Mouse (Mus musculus) heart, adult 2 months (tissue): ENCODE data around the gene Gabarapl1. TPM values are rescaled to one million over a fixed set of nuclear protein-coding genes. Genes with fewer than 3 reads are reported as not detected.
"Not testable (repeated sequence)": the region's sequence is repeated elsewhere in the genome, so short reads cannot be mapped to it uniquely, and the experiment has no call there.

Experiments
- DNase-seq, 2 experiments: peaks; one replicate each; pipeline ENCODE4 v3.0.0; 2021
- H3K27ac ChIP-seq: fragments of 200-600 bp; 2 replicates; pipeline ENCODE4 v1.8.1; 2022
- H3K27me3 ChIP-seq: fragments of 200-500 bp; 2 replicates; pipeline ENCODE4 v1.6.1; 2012; ENCODE audit warnings: mild to moderate bottlenecking, low read length, inconsistent platforms, mixed read lengths; ENCODE audit not compliant: control insufficient read depth, insufficient read depth
- H3K36me3 ChIP-seq: fragments of 200-500 bp; 2 replicates; pipeline ENCODE4 v1.6.1; 2012; ENCODE audit warnings: low read length, inconsistent platforms; ENCODE audit not compliant: control insufficient read depth, insufficient read depth
- H3K4me1 ChIP-seq: fragments of 200-500 bp; 2 replicates; pipeline ENCODE4 v1.6.1; 2011; ENCODE audit warnings: low read length; ENCODE audit not compliant: control insufficient read depth, insufficient read depth
- H3K4me3 ChIP-seq: fragments of 200-600 bp; 2 replicates; pipeline ENCODE4 v1.8.1; 2022
- H3K79me2 ChIP-seq: fragments of 200-500 bp; replicated peaks from 2 replicates; pipeline ENCODE4 v1.6.1; 2012; ENCODE audit warnings: mild to moderate bottlenecking, inconsistent platforms, low read length, moderate library complexity, mixed read lengths; ENCODE audit not compliant: control insufficient read depth, insufficient read depth
- H3K9ac ChIP-seq: fragments of 200-500 bp; 2 replicates; pipeline ENCODE4 v1.6.1; 2012; ENCODE audit warnings: low read depth, mild to moderate bottlenecking, control low read depth, inconsistent platforms, low read length, mixed read lengths
- CTCF ChIP-seq: fragments of 200-600 bp; IDR thresholded peaks from 2 replicates; pipeline ENCODE4 v1.8.1; 2022; ENCODE audit warnings: antibody characterized with exemption, mild to moderate bottlenecking, moderate library complexity
- EP300 ChIP-seq: fragments of 200-500 bp; IDR thresholded peaks from 2 replicates; pipeline ENCODE4 v1.6.1; 2011; ENCODE audit warnings: low read depth, low read length, control low read depth; ENCODE audit not compliant: insufficient read depth
- POLR2A ChIP-seq: fragments of 200-500 bp; IDR thresholded peaks from 2 replicates; pipeline ENCODE4 v1.6.1; 2011; ENCODE audit warnings: mild to moderate bottlenecking, low read depth, low read length, control low read depth; ENCODE audit not compliant: insufficient read depth
- WGBS: fragments of 180-500 bp; shearing (Covaris S2); methylation state at CpG from one replicate; pipeline ENCODE4 v1.1.7; 2018; 5-methylcytosine and 5-hydroxymethylcytosine counted together
- intact Hi-C: fragments of 180-260 bp; cut with DNase I; formaldehyde crosslinking; loops from one replicate; pipeline ENCODE4 v1.15.1; 2025
- long read RNA-seq: library from polyadenylated mRNA; stranded (forward); transcript quantifications from one replicate; pipeline ENCODE4 v2.0.0, GENCODE M21; 2021
- polyA plus RNA-seq: library from polyadenylated mRNA; depleted of rRNA; stranded (reverse); fragments of >200 nt; gene quantifications from 2 replicates; pipeline ENCODE4 v1.2.3, GENCODE M21; 2012; rRNA removed
- total RNA-seq, 2 experiments: library from RNA; stranded (reverse); gene quantifications; 2 replicates each; pipeline ENCODE4 v1.2.3; 2021

The Gabarapl1 gene
- total RNA-seq = 100 to 1,000 TPM; 118 to 166 TPM
- polyA plus RNA-seq = 63.7 and 73.3 TPM in 2 replicates
- long read RNA-seq, transcript Gabarapl1-201 (4 exons, 1,820 nt) = major isoform, 58 of 527 reads
- long read RNA-seq, partial matches to known transcripts = 0 of 527 reads
- long read RNA-seq, other reads (novel, unspliced or antisense) = 469 of 527 reads

DNA sequence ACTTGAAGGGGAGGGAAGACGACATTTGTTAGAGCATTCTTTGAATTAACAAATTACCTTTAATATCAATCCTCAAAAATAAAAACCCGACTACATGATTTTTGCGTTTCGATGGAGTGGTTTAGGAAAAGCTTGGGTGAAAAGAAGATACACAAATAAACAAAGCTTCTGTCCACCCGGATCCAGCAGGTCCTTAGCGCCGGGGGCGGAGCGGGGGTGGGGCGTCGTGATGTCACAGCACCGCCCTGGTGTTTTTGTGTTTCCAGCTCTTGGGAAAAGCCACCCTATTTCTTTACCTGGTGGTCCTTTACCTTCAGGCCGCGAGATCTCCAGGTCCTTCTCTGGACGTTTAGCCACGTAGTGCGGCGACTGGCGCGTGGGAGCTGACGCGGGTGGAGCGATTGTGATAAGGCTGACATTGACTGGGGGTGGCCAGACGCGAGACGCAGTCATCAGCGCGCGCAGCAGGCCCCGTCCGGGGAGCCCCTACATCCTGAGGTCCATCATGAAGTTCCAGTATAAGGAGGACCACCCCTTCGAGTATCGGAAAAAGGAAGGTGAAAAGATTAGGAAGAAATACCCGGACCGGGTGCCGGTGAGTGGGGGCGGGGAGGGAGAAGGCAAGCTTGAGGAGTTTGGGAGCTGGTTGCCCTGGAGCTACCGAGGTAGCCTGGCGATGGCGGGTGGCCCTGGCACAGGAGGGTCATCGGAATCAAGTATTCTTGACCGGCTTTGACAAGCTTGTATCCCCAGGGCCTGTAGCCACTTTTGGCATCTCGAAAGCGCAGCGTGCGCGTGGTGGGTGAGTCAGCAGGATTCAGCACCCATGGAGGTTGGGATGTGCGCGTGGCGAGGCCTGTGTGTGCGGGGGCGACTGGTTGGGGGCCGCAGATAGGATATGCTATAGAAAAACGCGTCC lies at the start of gene Gabarapl1:
Gene Gabarapl1, plus strand, starts transcription at position 219 of the 919 bp plus-strand sequence.
- TF ChIP-seq EP300 = peak; percentile 69; the same call in 1 of the 2 replicates
- TF ChIP-seq POLR2A = peak; percentile 77
- no peak for TF ChIP-seq CTCF
- intact Hi-C loops = loop anchor here (10.0 kb wide), 1 partner anchor 348 kb away; the partner anchor contains the start of gene Clec2d
- under 1% methylated on average over 55 of the region's 55 CpGs for WGBS

DNA sequence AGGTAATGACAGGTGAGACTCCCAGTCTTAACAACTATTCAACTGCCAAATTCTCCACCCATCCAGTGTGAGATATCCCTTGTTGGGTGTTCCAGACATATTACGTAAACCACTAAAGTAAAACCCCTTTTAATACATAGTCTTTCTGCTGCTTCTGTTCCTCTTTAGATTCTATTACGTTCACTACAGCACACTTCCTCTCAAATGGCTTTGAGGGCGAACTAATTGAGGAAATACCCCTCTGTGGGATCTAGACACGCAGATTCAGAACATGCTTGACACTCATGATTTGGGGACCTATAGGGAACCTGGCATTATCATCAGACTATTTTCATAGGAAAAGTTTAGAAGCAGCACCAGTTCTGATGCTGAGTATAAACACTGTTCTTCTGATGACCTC lies 38.0 kb upstream of the Gabarapl1 start:
- TF ChIP-seq CTCF (no peak), POLR2A (no peak), EP300 (no peak)
- Histone ChIP-seq H3K27ac (no peak overlapping the region), H3K4me3 (no peak overlapping the region), H3K36me3 (no peaks in the 10 kb centered on the region), H3K27me3 (no peaks in the 10 kb centered on the region), H3K9ac (no peak overlapping the region), H3K4me1 (no peaks in the 10 kb centered on the region), H3K79me2 (no peaks in the 10 kb centered on the region)
- WGBS = 64% methylated on average over 4 of the region's 4 CpGs
- DNase-seq = no peak
- intact Hi-C loops = no loop called here

More for the DNA sequence above, at the start of gene Gabarapl1:
- Histone ChIP-seq H3K27ac (peak within 1 kb of the TSS; percentile 100), H3K4me1 (peaks cover 14% of the 10 kb centered on the region), H3K9ac (peak within 1 kb of the TSS; percentile 84), H3K27me3 (no peaks in the 10 kb centered on the region), H3K36me3 (peaks cover 25% of the 10 kb centered on the region), H3K4me3 (peak within 1 kb of the TSS; percentile 84), H3K79me2 (peaks cover 2% of the 10 kb centered on the region; the same call in 1 of the 2 replicates)
- peak; percentile 88 to 92 for DNase-seq

DNA sequence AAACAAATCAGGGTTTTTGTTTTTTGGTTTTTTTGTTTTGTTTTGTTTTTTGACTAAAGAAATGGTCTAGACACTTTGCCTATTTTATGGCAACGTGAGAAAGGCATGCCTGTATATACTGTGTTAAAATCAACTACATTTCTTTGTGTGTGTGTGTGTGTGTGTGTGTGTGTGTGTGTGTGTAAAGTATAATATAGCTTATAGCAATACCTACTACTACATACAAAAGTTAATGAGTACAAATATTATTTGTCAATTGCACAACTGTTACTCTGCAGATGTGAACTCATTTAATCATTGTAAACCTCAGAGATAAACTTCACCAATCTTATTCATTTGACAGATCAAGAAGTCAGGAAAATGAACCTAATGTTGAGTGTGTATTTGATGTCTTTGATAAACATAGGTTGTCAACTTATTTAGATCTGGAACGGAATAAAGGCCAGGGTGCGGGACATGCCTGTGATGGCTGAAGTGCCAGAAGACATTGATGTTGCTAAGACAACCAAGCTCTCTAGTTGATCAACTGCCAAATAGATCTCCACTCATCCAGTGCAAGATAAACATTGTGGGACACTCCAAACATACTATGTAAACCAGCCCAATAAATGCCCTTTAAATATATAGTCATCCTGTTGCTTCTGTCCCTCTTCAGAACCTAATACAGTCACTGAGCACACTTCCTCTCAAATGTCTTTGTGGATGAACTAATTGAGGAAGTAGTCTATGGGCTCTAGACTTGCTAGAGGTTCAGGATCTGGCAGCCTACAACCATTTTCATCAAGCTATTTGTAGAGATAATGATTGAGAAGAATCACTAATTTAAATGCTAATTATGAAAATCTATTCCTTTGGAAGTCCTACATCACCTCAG lies 35.4 kb upstream of the Gabarapl1 start:
- no peak overlapping the region for H3K4me3 ChIP-seq
- no peaks in the 10 kb centered on the region for H3K36me3 ChIP-seq
- no peaks in the 10 kb centered on the region for H3K4me1 ChIP-seq
- no peak for DNase-seq
- no peaks in the 10 kb centered on the region for H3K27me3 ChIP-seq
- TF ChIP-seq EP300 (no peak), CTCF (no peak), POLR2A (no peak)
- H3K9ac ChIP-seq = no peak overlapping the region
- 93% methylated on average over 3 of the region's 3 CpGs for WGBS
- no peak overlapping the region for H3K27ac ChIP-seq
- H3K79me2 ChIP-seq = no peaks in the 10 kb centered on the region
- intact Hi-C loops = no loop called here

DNA sequence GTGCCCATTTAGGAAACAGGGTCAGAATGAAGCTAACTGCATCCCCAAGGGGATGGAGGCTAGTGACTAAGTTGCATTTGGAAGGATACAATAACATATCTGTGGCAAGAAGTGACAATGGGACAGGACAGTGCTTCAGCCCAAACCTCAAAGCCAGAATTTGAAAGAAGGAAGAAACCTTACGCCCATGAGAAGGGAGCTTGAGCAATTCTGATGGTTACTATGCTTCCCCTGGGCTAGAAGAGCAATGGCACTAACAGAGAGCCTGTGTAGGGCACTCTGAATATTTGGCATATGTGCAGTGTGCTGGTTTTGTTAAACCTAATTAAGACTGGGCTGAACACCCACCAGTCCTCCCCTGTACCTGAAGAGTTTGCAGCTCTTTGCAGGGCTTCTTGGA lies 33.4 kb upstream of the Gabarapl1 start:
- H3K4me1 ChIP-seq, H3K79me2 ChIP-seq, DNase-seq, H3K27ac ChIP-seq, H3K36me3 ChIP-seq, H3K9ac ChIP-seq, H3K4me3 ChIP-seq, H3K27me3 ChIP-seq, intact Hi-C loops: not testable (repeated sequence)
- WGBS = 81% methylated on average over 1 of the region's 1 CpGs

DNA sequence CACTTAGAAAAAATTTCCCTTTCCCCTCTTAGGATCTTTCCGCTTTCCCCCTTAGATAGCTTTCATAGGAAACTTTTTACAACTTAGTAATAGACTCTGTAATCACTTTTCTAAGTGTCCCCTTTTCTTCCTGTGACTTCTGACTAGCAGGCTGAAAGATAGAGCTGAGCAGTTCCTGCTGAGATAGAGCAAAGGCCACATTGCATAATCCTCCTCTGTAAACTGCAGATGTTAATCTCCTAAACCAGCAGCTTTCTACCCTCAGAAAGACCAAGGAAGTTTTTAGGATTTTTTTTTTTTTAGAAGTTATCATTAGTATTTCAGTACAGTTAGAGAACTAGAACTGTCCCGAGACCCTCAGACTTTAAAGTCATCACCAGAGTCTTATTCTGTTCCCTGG lies 29.5 kb upstream of the Gabarapl1 start:
- H3K36me3 ChIP-seq = no peaks in the 10 kb centered on the region
- H3K9ac ChIP-seq = no peak overlapping the region
- H3K27me3 ChIP-seq = no peaks in the 10 kb centered on the region
- no peaks in the 10 kb centered on the region for H3K79me2 ChIP-seq
- TF ChIP-seq CTCF (no peak), POLR2A (no peak), EP300 (no peak)
- intact Hi-C loops = no loop called here
- WGBS = 88% methylated on average over 2 of the region's 2 CpGs
- DNase-seq = no peak
- H3K4me3 ChIP-seq = no peak overlapping the region
- H3K27ac ChIP-seq = no peak overlapping the region
- no peaks in the 10 kb centered on the region for H3K4me1 ChIP-seq

DNA sequence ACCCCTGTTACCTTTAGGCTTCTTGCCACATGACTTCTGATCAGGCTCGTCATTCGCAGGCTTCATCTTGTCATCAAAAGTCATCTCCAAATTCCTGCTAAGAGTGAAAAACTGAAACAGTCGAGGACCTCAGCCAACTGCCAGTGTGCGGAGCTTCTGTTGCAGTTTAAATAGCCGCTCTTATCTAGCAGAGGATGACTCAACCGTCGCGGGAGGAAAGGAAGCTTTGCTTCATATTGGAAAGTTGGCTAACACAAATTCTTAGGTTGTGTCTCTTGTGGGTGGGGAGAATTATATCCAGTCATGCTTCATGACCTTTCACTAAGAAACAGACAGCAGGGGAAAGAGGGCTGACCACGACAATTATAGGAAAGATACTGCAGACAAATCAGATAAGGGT lies 25.9 kb upstream of the Gabarapl1 start, which contains the start of gene Olr1:
Gene Olr1, minus strand, starts transcription at position 142 of the 400 bp plus-strand sequence.
- no peak for DNase-seq
- H3K36me3 ChIP-seq = no peaks in the 10 kb centered on the region
- WGBS = 13% methylated on average over 9 of the region's 9 CpGs
- H3K4me3 ChIP-seq = no peak within 1 kb of the TSS
- H3K9ac ChIP-seq = no peak within 1 kb of the TSS
- H3K4me1 ChIP-seq = no peaks in the 10 kb centered on the region
- H3K27me3 ChIP-seq = no peaks in the 10 kb centered on the region
- intact Hi-C loops = no loop called here
- TF ChIP-seq CTCF (no peak), EP300 (no peak), POLR2A (no peak)
- H3K79me2 ChIP-seq = no peaks in the 10 kb centered on the region
- H3K27ac ChIP-seq = no peak within 1 kb of the TSS
